Mouse (Mus musculus): ENCODE measurements at regions not wholly inside any gene's neighbourhood (a gene's known extent, or its start where the extent isn't known, plus 50 kb on each side); places are given as distances from the start of the nearest gene placed in this dataset.
"Not testable (repeated sequence)": the region's sequence is repeated elsewhere in the genome, so short reads cannot be mapped to it uniquely, and the experiment has no call there.

DNA sequence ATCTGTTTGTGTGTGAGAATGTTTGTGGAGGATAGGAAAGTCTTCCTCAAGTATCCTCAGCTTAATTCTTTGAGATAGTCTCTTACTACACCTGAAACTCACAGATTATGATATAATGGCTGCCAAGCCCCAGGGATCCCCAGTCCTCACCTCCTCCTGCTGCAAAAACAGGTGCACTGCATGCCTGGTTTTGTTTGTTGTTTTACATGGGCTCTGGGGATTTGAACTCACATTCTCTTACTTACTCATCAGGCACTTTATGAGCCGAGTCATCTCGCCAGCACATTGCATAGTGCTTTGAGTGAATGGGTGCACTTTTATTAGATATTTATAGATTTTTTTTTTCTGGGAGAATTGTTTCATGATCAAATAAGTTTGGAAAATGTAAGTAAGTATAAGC, 56.3 kb downstream of the Mterf1b start:
- no peak for DNase-seq (ENCODE audit: low spot score in 2 of 2)

DNA sequence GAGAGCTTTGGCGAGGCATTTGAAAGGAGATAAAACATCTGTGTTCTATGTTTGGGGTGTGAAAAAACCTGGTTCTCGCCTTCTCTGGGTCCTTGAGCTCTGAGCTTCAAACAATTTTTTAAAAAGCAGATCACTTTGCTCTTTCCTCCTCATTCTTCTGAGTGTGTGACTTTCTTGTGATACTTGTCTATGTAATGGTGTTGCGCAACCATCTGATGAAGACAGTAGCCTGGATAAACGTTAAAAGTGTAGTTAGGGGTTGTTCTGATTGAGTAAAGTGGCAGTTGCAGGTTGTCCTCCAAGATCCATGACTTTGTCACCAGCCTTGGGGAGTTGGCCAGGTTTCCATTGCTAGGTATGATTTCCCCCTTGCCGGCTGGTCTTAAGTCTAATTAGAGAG, 62.1 kb downstream of the Mterf1b start:
- not testable (repeated sequence) for DNase-seq (ENCODE audit: low spot score in 2 of 2)

DNA sequence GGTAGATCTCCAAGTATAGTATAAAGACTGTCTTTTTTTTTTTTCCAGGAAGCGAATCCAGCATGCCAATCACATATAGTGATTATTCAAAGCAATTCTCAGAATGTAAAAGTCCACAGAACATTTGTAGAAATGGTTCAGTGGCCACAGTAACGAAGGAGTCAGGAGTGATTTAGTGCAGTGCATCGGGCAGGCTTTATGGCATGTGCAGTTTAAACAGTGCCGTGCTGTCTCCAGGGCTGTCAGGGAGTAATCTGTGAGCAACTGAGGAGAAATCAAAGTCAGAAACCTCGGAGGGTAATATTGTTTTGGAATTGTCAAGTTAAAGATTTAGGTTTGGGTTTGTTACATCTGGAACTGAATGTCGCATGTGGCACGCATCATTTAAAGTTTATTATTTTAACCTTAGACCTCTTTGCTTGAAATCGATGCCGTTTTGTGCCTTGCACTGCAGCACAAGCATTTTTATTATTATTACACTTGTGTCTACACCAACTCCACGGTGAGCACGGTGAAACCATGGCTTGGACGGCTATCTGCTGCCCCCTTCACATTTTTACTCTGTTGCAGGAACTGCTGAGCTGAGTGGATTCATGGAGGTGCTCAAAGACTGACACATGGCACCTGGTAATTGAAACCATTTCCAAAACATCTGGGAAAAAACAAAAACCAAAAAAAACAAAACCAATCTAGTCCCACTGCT, 65.0 kb downstream of the Mterf1b start:
- no peak for DNase-seq (ENCODE audit: low spot score in 2 of 2)

- no peak for DNase-seq (ENCODE audit: low spot score in 2 of 2)
Observed at GRCm38 (mm10) chr5:4259260-4259659, 67.1 kb downstream of the Mterf1b start.

GRCm38 (mm10) chr5:4262666-4263065, 70.5 kb downstream of the Mterf1b start:
- no peak for DNase-seq (ENCODE audit: low spot score in 2 of 2)

DNA sequence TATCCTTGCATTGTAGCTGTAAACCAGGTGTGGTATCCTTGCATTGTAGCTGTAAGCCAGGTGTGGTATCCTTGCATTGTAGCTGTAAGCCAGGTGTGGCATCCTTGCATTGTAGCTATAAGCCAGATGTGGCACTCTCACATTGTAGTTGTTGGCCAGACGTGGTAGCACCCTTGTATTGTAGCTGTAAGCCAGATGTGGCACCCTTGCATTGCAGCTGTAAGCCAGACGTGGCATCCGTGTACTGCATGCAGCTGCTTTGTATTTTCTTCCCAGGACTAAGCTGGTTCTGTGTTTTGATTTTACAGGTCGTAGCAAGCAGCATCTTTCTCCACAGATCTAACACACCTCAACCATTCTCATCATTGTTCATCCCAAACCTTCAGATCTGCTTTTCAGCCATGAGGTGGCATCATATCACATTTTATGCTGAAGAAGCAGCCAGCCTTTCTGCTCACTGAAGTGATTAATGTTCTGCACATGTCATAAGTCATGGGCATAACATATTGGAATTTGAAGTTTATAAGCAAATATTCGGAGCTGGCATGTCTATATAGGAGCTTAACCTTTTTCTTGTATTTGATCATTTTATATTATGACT, 71.5 kb downstream of the Mterf1b start:
- DNase-seq (ENCODE audit: low spot score in 2 of 2), result peak; percentile 5 to 20

- DNase-seq (ENCODE audit: low spot score in 2 of 2), result no peak
Observed at GRCm38 (mm10) chr5:4267717-4268116, 75.5 kb downstream of the Mterf1b start.

DNA sequence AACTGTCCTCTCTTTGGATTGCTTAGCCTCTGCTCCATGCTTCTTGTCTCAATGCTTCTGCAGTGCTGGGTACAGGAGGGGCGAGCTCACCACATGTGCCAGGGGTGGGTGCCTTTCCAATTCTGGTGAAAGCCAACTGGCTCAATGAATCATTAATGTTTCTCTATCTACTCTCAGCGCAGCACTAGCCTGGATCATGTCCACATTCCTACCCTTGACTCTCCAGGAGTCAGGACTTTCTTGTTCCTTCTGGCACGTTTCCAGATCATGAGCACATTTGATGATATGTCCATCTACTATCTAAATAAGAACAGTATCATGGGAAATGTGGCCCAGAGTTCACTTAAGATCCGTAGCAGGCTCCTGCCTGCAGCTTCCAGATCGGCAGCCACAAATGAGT, 80.8 kb downstream of the Mterf1b start:
- no peak for DNase-seq (ENCODE audit: low spot score in 2 of 2)

DNA sequence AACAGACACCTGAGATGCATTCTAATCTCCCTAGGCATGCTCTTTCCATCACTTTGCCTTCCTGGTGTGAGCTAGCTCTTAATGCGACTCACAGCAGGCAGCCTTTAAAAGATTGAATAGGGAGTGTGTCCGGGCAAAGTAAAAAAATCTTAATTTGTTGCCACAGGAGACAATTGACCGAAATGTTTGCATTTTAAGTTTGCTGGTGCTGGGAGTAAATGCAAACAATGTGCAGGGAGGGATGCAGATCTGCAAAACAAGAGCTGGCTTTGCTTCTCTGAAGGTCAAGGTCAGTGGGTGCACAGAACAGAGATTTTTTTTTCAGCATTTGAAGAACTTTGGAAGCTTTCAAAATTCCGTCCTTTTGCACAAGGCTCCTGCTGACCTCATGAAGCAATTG, 111.4 kb downstream of the Mterf1b start:
- DNase-seq (ENCODE audit: low spot score in 2 of 2), result no peak

- DNase-seq (ENCODE audit: low spot score in 2 of 2), result no peak
Observed at GRCm38 (mm10) chr5:4304201-4304600, 112.0 kb downstream of the Mterf1b start.

DNA sequence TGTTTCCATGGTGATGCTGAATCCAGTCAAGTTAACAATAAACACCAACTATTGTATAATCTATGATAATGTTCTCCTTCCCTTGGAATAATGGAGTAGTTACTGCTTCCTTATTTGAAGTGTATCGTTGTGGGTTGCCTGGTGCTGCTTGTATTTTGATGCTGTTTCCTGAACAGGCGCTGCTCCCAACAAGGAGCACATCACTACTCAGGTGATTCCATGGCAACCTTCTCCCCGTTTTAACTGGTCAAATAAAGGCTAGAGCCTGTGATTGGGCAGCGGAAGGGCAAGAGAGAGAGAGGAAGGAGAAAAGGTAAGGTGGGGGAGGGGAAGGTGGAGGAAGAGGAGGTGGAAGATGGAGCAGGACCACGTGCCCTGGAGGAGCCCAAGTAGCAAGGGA, 116.3 kb downstream of the Mterf1b start:
- DNase-seq (ENCODE audit: low spot score in 2 of 2), result no peak

DNA sequence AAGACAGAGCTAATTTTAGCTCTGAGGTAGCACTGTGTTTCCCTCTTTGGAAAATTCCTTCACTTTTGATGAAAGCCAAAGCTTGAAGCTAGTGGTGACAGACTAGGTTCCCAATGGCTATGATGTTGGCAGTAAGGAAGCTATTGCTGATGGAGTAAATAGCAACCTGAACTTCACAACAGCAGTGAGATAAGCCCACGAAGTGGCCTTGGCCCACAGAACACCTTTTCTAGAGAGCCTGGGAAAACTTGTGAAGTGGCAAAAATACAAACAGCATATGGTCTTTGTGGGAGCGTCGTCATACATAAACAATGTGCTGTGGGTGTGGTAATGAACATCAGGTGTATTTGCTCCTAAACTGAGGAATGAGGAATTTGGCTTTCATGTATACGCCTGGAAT, 119.0 kb downstream of the Mterf1b start:
- no peak for DNase-seq (ENCODE audit: low spot score in 2 of 2)

DNA sequence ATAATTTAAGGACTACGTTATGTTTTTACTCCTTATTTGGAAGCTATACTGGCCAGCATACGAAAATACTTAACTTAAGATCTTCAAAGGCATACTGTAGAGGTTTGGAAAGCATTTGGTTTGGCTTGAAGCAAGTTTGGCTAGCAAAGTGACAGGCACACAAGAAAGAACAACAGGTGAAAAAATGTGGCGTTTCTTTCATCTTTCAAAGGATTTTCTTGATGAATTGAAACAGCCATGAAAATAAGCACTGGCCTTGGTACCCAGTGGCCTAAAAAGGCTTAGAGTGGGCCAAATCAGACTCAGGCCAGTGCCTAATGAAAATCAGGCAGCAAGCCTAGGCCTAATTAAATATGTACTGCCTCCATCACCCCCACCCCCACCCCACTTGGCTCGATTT, 119.4 kb downstream of the Mterf1b start:
- peak in 1 of 2 experiments; percentile 33 for DNase-seq (ENCODE audit: low spot score in 2 of 2)

DNA sequence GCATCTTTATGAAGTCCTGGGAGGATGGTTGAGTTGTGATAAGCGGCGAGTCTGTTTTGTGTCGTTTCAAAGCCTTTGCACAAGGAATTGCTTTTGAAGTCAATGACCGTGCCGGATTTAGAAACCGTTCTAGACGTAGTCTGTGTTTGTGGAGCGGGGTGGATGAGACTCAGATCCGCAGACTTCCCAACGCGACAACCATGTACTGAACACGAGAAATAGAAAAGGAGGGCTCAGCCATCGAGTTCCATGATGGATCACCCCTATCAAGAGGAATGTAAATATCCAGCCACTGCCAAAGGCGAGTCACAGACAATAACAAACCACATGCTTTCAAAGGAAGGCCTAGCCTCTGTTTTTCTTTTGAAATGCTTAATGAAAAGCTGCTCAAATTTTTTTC, 120.5 kb downstream of the Mterf1b start:
- DNase-seq (ENCODE audit: low spot score in 2 of 2), result no peak

DNA sequence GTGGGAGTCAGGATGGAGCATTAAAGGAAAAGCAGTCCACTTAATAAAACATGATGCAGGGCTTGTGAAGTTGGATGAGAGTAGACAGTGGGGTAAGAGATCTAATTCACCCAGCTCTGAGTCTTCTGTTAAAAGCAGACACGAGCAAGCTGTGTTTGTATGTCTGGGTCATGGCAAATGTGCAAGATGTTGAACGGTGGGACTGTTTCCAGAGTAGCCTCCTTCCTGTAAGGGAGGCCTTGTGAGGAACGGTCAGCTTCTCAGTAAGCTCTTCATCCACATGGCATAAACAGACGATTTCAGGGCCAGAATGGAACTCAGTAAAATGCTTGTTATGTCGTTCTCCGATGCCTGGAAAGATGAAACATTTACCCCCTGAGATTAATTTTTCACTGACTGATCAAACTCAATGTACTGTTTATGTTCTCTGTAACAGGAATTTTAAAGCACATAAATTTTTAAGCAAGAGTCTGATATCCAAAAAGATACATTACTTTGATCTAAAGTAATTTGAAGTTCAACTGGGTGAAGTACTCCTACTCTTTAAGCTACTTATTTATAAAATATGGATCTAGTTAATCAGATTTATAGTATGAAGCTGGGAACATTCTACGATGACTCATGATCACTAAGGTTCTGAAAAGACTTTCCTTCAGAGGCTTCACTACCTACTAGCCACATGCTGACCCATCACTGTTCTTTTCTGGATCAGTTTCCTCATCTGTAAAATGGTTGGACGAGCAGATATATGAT, 130.6 kb downstream of the Mterf1b start:
- no peak for DNase-seq (ENCODE audit: low spot score in 2 of 2)

DNA sequence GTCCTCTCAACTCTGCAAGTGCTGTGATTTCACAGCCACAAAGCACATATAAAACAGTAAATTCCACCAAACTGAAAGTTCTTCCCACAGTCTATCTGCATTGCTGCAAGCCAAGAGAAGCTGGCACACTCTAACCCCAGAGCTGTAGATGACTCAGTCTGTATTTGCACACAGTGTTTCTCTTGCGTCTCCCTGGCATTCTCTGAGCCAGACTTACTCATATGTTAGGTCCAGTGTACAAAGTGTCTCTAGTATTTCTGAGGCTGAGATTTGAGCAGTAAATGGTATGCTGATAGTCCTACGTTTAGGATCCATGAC, 131.2 kb downstream of the Mterf1b start:
- no peak for DNase-seq (ENCODE audit: low spot score in 2 of 2)

- DNase-seq (ENCODE audit: low spot score in 2 of 2), result no peak
Observed at GRCm38 (mm10) chr5:4325813-4326212, 133.6 kb downstream of the Mterf1b start.

- DNase-seq (ENCODE audit: low spot score in 2 of 2), result no peak
Observed at GRCm38 (mm10) chr5:4326309-4327014, 134.3 kb downstream of the Mterf1b start.

DNA sequence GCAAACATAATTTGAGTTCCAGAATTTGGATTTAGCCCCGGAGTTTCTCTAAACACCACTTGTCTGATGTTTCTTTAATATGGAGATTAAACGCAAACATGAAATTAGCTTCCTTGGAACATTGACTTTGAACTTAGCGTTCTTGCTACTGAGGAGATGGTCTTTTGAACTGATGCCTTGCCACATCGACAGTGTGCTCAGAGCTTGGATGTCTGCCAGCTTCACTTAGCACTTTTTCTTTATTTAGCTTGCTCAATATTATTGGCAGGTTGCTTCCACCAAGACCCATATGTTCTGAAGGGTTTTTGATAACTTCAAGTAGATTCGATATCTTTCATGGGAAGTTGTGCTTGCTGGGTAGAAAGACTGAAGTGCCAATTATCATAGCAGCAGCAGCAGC, 143.5 kb downstream of the Mterf1b start:
- DNase-seq (ENCODE audit: low spot score in 2 of 2), result no peak

DNA sequence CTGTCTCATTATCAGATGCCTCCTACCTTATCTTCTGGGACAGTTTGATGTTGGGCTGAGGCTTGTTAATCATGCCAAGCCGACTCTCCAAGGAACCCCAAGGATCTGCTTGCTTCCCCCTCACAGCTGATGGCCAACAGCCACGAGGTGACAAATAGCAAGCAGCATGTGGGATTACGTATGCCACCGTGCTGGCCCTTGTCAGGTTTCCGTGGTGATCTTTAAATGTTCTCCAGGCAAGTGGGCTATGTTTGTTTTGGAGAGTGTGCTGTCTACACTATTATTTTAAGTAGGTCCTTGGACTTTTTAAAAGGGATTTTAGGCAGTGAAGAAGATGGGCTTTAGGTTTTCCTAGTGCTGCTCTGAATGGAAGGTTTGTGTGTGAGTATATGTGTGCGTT, 149.8 kb downstream of the Mterf1b start:
- DNase-seq (ENCODE audit: low spot score in 2 of 2), result no peak

GRCm38 (mm10) chr5:4344458-4344857, 152.3 kb downstream of the Mterf1b start:
- no peak for DNase-seq (ENCODE audit: low spot score in 2 of 2)

DNA sequence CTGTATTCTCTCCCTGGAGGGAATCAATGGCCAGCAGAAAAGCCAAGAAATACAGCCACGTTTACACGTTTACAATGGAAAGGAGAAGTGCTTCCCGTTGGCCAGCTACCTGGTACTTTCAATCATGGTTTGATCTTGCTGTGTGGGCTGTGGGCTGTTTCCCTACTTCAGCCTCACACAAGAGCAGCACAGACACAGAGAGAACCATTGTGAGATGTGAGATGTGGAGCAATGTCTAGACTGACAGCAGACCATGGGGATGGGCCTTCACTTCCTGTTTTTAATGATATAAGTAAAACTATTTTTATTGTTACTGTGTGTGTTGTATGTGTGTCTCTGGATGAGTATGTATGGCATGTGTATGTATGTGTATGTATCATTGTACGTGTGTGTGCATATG, 156.2 kb downstream of the Mterf1b start:
- no peak for DNase-seq (ENCODE audit: low spot score in 2 of 2)
